Mouse (Mus musculus) gastrocnemius, postnatal 4 days (tissue): ENCODE measurements around the gene Krt72. TPM values are rescaled to one million over a fixed set of nuclear protein-coding genes. Genes with fewer than 3 reads are reported as not detected.

ENCODE experiments used
- DNase-seq, 2 experiments: peaks; one replicate each; pipeline ENCODE4 v3.0.0; 2021 to 2022; ENCODE audit warnings: low spot score in 2 of 2, mixed read lengths in 2 of 2
- long read RNA-seq, 2 experiments: library from polyadenylated mRNA; stranded (forward); transcript quantifications; one replicate each; pipeline ENCODE4 v2.0.0; 2021
- total RNA-seq, 2 experiments: library from RNA; stranded (reverse); gene quantifications; 2 replicates each; pipeline ENCODE4 v1.2.3; 2021

The Krt72 gene
- total RNA-seq: not detected
- long read RNA-seq, experiment 1, transcript Krt72-201 (9 exons, 1,953 nt): major isoform, 13 of 13 reads
- long read RNA-seq, experiment 1, partial matches to known transcripts: 0 of 13 reads
- long read RNA-seq, experiment 1, other reads (novel, unspliced or antisense): 0 of 13 reads
- long read RNA-seq, experiment 2: 0 reads

GRCm38 (mm10) chr15:101786360-101786759 lies at the start of gene Krt72:
TSS of gene Krt72 (minus strand) at chr15:101786460.
- no peak for DNase-seq

DNA sequence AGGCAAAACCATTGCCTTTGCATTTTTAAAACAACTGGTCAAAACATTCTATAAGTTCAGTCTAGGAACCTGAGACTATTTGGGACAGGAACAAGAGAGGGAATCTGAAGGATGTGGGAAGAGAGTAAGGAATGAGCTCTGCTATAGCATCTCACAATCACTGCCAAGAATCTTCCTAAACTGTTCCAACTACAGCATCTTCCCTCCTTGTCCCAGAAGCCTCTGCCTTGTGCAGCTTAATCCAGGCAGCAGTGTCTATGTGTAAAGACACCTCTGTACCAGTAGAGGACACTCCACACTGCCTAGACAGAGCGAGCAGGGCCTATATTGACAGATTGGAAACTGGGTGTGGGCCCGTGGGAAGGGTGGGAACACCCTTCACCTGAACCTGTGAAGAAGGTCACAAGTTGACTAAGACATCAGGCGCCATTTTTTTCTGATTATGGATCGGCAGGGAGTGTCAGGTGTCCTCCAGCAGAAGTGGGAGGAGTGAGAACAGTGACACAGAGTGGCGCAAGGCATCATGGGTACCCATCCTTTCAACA lies 48.6 kb upstream of the Krt72 start:
- no peak for DNase-seq

- DNase-seq: no peak
These were observed 46.9 kb upstream of the Krt72 start for GRCm38 (mm10) chr15:101833131-101833530.

DNA sequence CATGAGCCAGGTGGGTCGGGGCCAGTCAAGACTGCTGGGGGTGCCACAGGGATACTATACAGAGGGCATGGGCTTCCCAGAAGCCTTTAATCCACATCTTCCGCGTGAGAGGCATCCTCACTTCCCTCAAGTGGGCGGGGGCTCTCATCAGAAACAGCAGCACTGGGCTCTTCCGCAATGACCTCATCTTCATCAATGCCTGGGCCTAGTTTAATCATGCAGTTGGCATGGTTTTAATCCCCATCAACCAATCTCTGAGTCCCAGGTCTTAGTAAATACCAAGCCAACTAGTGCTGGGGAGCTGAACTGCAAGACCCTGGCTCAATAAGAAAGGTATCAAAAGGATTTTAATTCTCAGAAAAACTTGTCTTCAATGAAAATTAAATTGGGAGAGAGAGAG lies 43.2 kb upstream of the Krt72 start:
- DNase-seq: no peak

- DNase-seq: no peak
These were observed 35.5 kb upstream of the Krt72 start for GRCm38 (mm10) chr15:101821786-101822185.

GRCm38 (mm10) chr15:101817875-101818274 lies 31.6 kb upstream of the Krt72 start, which contains the start of gene Krt2:
TSS of gene Krt2 (minus strand) at chr15:101818169.
- DNase-seq: no peak

GRCm38 (mm10) chr15:101803052-101803822 lies 17.0 kb upstream of the Krt72 start:
- DNase-seq: no peak

- DNase-seq: no peak
These were observed 16.1 kb upstream of the Krt72 start, which contains the start of gene Krt73 for GRCm38 (mm10) chr15:101802296-101802835. TSS of gene Krt73 (minus strand) at chr15:101802346.

DNA sequence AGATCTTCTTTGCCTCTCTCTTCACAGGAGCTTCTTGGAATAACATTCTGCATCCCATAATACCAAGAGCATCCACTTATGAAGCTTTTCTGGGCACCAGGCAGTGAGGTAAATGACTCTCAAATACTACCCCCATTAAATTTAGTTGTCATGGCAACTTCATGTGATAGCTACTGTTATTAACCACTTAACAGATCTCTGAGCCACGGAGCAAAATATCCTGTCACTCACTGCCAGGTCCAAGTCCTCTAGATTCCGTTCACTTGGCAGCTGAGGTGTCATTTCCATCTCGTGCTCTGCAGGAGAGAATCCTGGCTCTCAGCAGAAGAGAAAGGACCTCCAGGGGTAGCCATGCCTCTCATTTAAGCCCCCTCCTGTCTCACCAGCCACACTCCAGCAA lies 4.6 kb upstream of the Krt72 start:
- no peak for DNase-seq

GRCm38 (mm10) chr15:101773420-101773819 lies 12.8 kb downstream of the Krt72 start:
- no peak for DNase-seq

GRCm38 (mm10) chr15:101772711-101773081 lies 13.6 kb downstream of the Krt72 start:
- peak; percentile 71 to 78 for DNase-seq

DNA sequence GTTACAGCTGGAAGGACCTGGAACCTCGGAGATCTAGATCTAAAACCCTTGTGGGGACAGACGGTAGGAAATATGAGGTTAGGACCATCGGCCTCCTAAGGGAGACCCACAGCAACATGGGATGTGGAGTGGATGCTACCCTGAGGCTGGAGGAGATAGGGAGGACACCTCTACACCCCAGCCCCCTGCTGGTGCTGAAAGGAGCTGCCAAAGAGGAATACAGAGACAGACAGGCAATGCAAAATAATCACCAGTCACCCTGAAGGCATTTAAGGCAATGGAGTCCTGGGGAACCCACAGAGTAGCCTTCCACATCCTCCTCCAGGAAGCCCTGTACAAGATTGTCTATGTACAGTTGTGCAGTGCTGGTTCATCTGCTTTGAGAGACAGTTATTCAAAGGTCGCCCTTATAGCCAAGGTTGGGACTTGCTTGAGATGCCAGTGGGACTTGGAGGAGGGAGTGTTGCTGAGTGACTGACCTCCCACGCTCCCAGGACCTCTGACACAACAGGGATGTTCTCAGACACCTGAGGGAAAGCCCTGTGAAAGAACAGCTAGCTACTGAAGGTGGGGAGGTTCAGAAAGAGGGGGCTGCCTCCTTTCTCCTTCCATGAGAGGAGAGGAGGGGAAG lies 14.1 kb downstream of the Krt72 start:
- peak in 1 of 2 experiments; percentile 33 for DNase-seq

- DNase-seq: no peak
These were observed 16.0 kb downstream of the Krt72 start for GRCm38 (mm10) chr15:101770226-101770625.

DNA sequence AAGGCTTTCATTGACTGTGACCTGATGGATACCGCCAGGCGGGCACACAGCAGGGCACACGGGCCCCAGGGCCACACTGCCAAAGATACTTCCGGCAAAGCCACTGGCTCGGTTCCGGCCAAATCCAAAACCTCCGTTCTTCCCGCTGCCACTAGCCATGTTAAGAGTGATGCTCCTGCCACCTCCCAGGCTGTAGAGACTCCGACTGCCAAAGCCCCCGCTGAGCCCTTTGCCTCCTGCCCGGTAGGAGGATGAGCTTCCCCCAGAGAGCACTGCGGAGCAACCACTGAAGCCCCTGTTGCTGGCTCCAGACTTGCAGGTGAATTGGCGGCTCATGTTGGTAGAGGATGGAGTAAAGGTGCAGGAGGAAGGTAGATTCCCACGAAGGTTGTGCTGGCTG lies 43.5 kb downstream of the Krt72 start, which contains the start of gene Krt71:
Krt71 (minus strand) TSS at position 399 of the 400 bp plus-strand sequence.
- no peak for DNase-seq

DNA sequence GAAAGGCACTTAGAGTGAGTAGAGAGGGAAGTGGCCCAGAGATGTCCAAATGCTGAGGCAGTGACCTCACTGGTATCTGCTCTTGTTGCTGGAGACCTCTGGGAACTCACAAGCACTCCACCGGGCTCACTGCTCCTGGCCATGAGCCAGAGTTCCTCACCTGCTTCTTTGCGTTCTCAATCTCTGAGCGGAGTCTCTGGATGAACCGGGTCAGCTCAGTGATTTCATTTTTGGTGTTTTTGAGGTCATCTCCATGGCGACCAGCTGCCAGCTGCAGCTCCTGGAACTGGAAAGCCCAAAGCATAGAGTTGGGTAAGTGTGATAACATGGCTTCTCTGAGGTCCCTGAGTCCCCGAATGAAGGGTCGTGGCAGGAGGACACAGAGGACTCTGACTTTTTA lies 48.5 kb downstream of the Krt72 start:
- no peak for DNase-seq

DNA sequence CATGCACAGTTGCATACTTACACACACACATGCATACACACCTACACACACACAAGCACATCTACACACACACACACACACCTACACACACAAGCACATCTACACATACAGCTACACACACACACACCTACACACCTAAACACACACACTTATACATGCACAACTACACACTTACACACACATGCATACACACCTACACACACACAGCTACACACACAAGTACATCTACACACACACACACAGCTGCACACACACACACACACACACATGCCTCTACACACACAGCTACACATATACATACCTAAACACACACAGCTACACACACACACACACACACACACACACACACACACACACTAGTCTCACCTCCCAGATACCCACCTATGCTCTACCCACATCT lies 55.6 kb downstream of the Krt72 start:
- no peak for DNase-seq

Other genes with a start within 250 kb of the Krt72 start
- not detected for gene Krt82, start 235.8 kb downstream of the Krt72 start, total RNA-seq
- gene Krt90, start 223.5 kb downstream of the Krt72 start, total RNA-seq: not detected
- under 1 TPM in 1 of 2 experiments, not detected in 1; 0.08 TPM for gene Krt75, start 212.6 kb downstream of the Krt72 start, total RNA-seq
- not detected for gene Gm5414, start 158.3 kb downstream of the Krt72 start, total RNA-seq
- gene Gm5478, start 139.1 kb downstream of the Krt72 start, total RNA-seq: not detected
- gene Krt6b, start 106.2 kb downstream of the Krt72 start, total RNA-seq: under 1 TPM in 1 of 2 experiments, not detected in 1; 0.13 TPM
- gene Krt6a, start 92.2 kb downstream of the Krt72 start, total RNA-seq: under 1 TPM in 1 of 2 experiments, not detected in 1; 0.23 TPM
- 1 to 10 TPM in 1 of 2 experiments, under 1 TPM in 1; 0.39 to 1.9 TPM for gene Krt5, start 73.6 kb downstream of the Krt72 start, total RNA-seq
- gene Krt71, start 43.4 kb downstream of the Krt72 start, total RNA-seq: under 1 TPM in 1 of 2 experiments, not detected in 1; 0.39 TPM
- gene Krt73, start 15.9 kb upstream of the Krt72 start, total RNA-seq: under 1 TPM in 1 of 2 experiments, not detected in 1; 0.21 TPM
- not detected for gene Krt2, start 31.7 kb upstream of the Krt72 start, total RNA-seq
- gene Krt1, start 64.3 kb upstream of the Krt72 start, total RNA-seq: 1 to 10 TPM in 1 of 2 experiments, under 1 TPM in 1; 0.81 to 3.1 TPM
- gene Krt77, start 83.2 kb upstream of the Krt72 start, total RNA-seq: not detected
- gene Krt76, start 106.5 kb upstream of the Krt72 start, total RNA-seq: not detected
- under 1 TPM; 0.44 to 0.67 TPM for gene Krt4, start 138.3 kb upstream of the Krt72 start, total RNA-seq
- under 1 TPM; 0.44 to 0.47 TPM for gene Krt79, start 153.9 kb upstream of the Krt72 start, total RNA-seq
- gene Krt78, start 167.8 kb upstream of the Krt72 start, total RNA-seq: not detected
- 1 to 10 TPM; 4.0 to 4.7 TPM for gene Krt8, start 218.0 kb upstream of the Krt72 start, total RNA-seq
- gene Krt18, start 241.7 kb upstream of the Krt72 start, total RNA-seq: 1 to 10 TPM; 2.3 to 5.8 TPM